Mouse (Mus musculus): ENCODE data around the gene Rapgef1.

DNA sequence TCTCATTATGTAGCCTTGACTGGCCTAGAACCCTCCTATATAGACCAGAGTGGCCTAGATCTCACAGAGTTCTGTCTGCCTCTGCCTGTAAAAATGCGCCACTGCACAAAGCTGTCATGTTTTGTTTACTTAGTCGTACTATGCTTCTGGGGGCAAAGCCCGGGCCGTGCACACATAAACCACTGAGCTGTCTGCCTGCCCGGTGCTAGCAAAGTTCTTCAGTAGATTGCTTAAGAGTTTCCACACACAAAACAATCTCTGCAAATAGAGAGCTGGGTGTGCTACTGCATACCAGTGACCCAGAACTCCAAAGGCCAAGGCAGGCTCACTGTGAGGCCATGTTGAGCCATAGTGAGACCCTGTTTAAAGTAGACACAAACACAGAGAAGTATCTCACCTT, 58.3 kb downstream of the Rapgef1 start:
- TF ChIP-seq POLR2A (IDR thresholded peaks at IDR 0.05; ENCODE audit: control insufficient read depth, low read depth, low read length) (no peak), CTCF (IDR thresholded peaks at IDR 0.05; ENCODE audit: control insufficient read depth, insufficient read depth, insufficient replicate concordance, low read depth, low read length) (no peak)
